Mouse (Mus musculus): ENCODE measurements around the gene Nudt9.
A peak's percentile ranks its signal among the peaks of the same experiment; 100 is the strongest.

The Nudt9 gene

GRCm38 (mm10) chr5:104036686-104037085 is 9.4 kb upstream of the Nudt9 start:
- DNase-seq (ENCODE audit: low spot score): no peak

- peak; percentile 58 for DNase-seq (ENCODE audit: low spot score)
Observed at GRCm38 (mm10) chr5:104039154-104039932, 6.8 kb upstream of the Nudt9 start.

DNA sequence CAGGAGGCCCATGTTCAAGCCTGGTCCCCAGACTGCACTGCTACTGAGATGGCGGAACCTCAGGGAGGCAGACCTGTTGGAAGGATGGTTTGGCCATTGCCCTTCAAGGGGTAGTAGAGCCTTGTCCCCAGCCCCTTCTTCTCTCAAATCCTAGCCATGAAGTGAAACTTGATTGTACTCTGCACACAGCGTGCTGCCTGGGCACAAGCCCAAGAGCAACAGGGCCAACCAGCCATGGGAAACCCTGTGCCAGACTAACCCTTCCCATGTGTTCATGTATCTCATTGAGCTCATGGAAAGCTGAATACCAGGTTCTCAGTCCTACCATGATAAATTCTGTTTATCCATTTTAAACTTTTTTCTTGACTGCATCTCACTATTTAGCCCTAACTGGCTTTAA is 3.2 kb upstream of the Nudt9 start:
- DNase-seq (ENCODE audit: low spot score): no peak

GRCm38 (mm10) chr5:104043704-104044103 is 2.4 kb upstream of the Nudt9 start:
- DNase-seq (ENCODE audit: low spot score): no peak

DNA sequence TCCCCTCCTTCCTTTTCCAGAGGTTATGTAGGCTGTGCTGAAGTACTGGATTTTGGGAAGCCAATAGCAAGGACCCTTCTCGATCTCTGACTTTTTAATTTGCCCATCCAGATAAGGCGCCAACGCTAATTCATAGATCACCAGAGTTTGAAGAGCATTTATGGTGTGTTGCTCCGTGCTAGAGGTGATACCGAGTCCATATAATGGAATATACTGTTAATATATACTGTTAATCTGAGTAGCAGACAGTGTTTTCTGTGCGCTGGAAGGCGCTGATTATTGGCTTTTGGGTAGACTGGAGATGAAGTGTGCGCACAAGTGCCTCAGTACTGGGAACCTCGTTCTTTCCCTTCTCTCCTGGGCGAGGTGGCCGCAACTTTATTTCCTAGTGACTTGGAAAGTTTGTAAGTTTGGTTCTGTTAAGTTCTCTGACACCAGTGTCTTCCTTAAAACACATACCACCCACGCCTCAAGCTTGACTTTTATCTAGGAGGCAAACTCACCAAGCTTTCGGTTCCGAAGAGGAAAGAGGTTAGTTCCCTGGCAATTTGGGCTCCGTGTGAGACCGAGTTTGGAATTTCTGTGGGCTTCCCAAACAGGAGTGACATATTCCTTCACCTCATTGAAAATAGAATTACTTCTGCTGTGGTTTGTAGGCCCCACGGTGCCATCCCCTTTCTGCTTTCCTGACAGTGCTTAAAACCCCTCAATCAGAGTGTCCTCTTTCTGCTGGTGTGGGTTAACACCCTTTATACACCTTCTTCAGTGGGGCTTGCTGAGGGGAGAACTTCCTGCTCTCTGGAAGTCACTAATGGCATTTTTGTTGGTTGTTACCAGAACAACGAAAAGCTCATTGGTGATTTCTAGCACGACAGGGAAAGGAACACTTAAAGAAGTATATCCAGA is 1.3 kb downstream of the Nudt9 start:
- no peak for DNase-seq (ENCODE audit: low spot score)

DNA sequence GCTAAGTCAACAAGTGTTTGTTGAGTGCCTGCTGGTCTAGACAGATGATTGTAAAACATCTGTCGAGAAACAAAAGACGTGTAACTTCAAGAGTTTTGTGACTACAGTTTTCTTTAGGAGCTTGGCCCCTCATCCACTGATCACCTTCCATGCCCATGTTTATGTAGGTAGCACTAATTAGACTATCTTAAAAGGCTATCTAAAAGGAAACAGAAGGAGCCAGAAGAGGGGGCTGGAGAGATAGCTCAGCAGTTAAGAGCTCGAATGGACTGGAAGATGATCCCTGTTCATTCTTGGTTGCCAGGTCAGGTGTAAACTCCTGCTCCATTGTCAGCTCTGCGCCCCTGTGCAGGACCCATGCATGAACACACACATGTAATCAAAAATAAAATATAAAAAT is 2.0 kb downstream of the Nudt9 start:
- no peak for DNase-seq (ENCODE audit: low spot score)

DNA sequence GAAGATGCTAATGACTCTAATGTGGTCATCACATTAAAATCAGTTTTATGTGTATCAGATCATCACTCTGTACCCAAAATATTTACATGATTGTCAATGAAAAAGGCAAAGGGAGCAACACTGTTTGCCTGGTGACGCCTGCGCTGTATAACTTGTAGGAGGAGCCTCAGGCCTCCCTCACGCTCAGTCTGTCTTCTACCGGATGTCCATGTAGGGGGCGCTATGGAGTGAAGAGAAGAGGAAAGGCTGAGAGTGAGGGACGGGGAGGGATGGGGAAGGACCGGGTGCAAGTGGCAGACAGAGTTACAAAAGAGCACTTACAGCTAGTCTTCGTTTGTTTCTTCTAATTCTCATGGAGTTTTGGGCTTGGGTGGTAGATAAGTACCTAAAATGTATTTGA is 6.8 kb downstream of the Nudt9 start:
- DNase-seq (ENCODE audit: low spot score): no peak

DNA sequence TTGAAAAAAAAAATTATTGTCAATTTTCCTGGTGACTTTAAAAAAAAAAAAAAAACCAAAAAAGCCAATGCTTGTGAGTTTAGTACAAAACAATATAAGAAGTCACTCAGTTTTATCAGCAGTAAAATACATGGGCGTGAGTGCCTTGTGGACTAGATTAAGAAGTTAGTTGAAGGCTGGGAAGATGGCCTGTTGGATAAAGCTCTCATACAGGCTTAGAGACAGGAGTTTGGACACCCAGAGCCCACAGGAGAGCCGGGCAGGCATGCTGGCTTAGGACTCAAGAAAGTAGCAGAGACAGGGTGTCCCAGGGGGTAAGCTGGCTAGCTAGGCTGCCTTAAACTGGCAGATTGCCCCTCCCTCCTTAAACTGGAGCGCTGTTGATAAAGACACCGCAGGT is 8.8 kb downstream of the Nudt9 start:
- no peak for DNase-seq (ENCODE audit: low spot score)

DNA sequence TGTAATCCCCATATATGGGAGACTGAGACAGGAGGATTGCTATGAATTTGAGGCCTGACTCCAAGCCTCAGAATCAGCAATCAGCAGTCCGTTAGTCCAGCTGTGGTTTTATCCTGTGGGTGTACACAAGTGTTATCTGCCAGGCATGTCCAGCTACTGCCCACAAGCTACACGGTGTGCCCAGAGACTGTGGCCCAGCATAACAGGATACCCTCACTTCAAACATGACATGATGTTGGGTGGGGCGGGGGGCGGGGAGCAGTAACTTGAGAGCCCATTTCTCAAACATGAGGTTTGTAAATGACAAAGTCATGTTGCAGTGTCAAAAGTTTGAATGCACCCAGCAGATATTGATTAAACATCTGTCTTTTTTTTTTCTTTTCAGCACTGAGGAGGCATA is 9.7 kb downstream of the Nudt9 start:
- no peak for DNase-seq (ENCODE audit: low spot score)

DNA sequence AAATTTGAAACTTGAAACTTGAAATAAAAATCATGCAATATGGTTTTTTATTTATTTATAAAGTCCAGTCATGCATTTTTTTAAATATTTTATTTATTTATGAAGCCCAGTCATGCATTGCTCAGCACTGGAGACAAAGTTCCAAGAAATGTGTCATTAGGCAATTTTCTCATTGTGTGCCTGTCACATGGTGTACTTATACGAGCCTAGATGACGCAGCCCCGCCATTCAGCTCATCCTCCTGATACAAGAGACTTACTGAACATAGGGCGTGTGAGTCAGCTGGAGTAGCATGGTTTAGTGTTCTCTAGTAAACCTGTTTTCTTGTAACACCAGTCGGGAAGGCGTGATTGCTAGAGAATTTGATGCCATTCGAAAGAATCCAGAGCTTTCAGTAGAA is 10.2 kb downstream of the Nudt9 start:
- no peak for DNase-seq (ENCODE audit: low spot score)

DNA sequence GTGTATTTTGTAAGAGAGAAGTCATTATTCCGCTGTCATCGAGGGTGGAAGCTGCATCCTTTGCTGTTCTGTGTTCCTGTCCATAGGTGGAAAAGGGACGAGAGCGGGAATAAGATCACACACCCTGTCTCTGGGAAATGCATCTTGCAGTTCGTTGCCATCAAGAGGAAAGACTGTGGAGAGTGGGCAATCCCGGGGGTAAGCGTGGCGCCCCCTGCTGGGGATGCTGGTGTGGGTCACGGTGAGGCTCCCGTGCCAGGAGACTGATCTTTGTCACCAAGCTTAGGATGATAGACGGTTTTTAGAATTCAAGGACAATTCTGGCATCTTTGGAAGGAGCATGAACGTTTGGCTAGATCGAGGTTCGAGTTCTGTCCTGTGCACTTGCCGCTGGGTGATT is 11.9 kb downstream of the Nudt9 start:
- DNase-seq (ENCODE audit: low spot score): peak; percentile 35

GRCm38 (mm10) chr5:104059628-104060027 is 13.5 kb downstream of the Nudt9 start:
- no peak for DNase-seq (ENCODE audit: low spot score)

DNA sequence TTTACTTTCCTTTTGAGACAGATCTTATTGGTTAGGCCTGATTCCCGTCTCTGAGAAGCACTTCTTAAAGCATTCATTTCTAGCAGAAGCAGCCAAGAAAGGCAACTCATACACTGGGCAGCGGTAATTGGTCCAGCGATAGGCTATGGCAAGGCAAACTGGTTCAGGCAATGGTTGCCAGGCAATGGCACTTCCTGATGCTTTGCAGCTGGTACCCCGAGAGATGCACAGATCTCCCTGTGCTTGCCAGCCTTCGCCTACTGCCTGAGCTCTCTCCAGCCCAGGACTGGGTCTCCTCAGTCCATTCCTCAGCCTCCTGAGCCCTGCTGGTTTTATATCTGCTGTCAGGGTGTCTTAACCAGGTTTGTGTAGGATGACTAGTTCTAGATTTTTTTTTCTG is 14.3 kb downstream of the Nudt9 start:
- DNase-seq (ENCODE audit: low spot score): no peak

- DNase-seq (ENCODE audit: low spot score): peak; percentile 33
Observed at GRCm38 (mm10) chr5:104061936-104062772, 16.0 kb downstream of the Nudt9 start.

GRCm38 (mm10) chr5:104062773-104063551 is 16.9 kb downstream of the Nudt9 start:
- DNase-seq (ENCODE audit: low spot score): no peak

GRCm38 (mm10) chr5:104068751-104069150 is 22.6 kb downstream of the Nudt9 start:
- DNase-seq (ENCODE audit: low spot score): no peak

DNA sequence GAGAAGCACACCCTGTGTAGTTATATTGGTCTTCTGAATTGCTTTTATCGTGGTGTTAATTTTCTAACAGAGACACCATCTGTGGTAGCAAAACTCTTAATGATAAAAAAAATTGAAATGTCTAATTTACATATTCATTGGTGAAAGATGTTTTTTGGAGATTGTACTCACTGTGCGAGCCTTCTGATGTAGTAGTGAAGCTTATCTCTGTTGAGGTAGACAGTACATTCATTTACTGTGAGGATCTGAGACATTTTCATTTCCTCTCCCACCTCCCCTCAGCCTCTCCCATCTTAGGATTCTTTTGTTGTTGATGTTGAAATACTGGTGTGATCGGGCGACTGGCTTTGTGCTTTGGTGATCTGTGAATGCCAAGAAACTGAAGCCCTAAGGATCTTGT is 24.9 kb downstream of the Nudt9 start:
- DNase-seq (ENCODE audit: low spot score): no peak

GRCm38 (mm10) chr5:104072272-104072886 is 26.3 kb downstream of the Nudt9 start:
- DNase-seq (ENCODE audit: low spot score): no peak

- no peak for DNase-seq (ENCODE audit: low spot score)
Observed at GRCm38 (mm10) chr5:104073602-104074001, 27.5 kb downstream of the Nudt9 start.

GRCm38 (mm10) chr5:104074388-104074787 is 28.3 kb downstream of the Nudt9 start:
- DNase-seq (ENCODE audit: low spot score): peak; percentile 75

- no peak for DNase-seq (ENCODE audit: low spot score)
Observed at GRCm38 (mm10) chr5:104076361-104076760, 30.3 kb downstream of the Nudt9 start.

Data from urinary bladder, postnatal 14 days (tissue).